Mouse (Mus musculus) neural tube, embryonic 12.5 days (tissue): ENCODE results near the gene Bcl2l12. TPM values are rescaled to one million over a fixed set of nuclear protein-coding genes. Genes with fewer than 3 reads are reported as not detected.
A peak's percentile ranks its signal among the peaks of the same experiment; 100 is the strongest.

ENCODE experiments used
- ATAC-seq: fragments of 200-750 bp; cut with Nextera tagmentation; 2 replicates; pipeline ENCODE4 v1.8.0; 2017; ENCODE audit warnings: low read depth, mild to moderate bottlenecking, moderate TSS enrichment, moderate library complexity; ENCODE audit not compliant: low FRiP score
- H3K27ac ChIP-seq: fragments of 300-500 bp; sonication (generic); 2 replicates; pipeline ENCODE4 v1.5.1; 2016
- H3K27me3 ChIP-seq: fragments of 300-500 bp; sonication (generic); replicated peaks from 2 replicates; pipeline ENCODE4 v1.6.1; 2016; ENCODE audit warnings: mild to moderate bottlenecking
- H3K36me3 ChIP-seq: fragments of 300-500 bp; sonication (generic); 2 replicates; pipeline ENCODE4 v1.6.1; 2016; ENCODE audit warnings: mild to moderate bottlenecking
- H3K4me1 ChIP-seq: fragments of 300-500 bp; sonication (generic); 2 replicates; pipeline ENCODE4 v1.6.1; 2016
- H3K4me2 ChIP-seq: fragments of 300-500 bp; sonication (generic); replicated peaks from 2 replicates; pipeline ENCODE4 v1.6.1; 2016; ENCODE audit warnings: mild to moderate bottlenecking
- H3K4me3 ChIP-seq: fragments of 300-500 bp; sonication (generic); 2 replicates; pipeline ENCODE4 v1.5.1; 2016
- H3K9ac ChIP-seq: fragments of 300-500 bp; sonication (generic); 2 replicates; pipeline ENCODE4 v1.6.1; 2016; ENCODE audit warnings: mild to moderate bottlenecking
- H3K9me3 ChIP-seq: fragments of 300-500 bp; sonication (generic); 2 replicates; pipeline ENCODE4 v1.6.1; 2016; ENCODE audit warnings: mild to moderate bottlenecking
- WGBS: fragments of 180-500 bp; shearing (Covaris S2); methylation state at CpG from one replicate; pipeline ENCODE4 v1.1.7; 2016; 5-methylcytosine and 5-hydroxymethylcytosine counted together
- polyA plus RNA-seq: library from polyadenylated mRNA; unstranded; fragments of >200 nt; fragmentation: Nextera tagmentation; extraction: Ambion mirVana; gene quantifications from 2 replicates; pipeline ENCODE4 v1.2.1, GENCODE M21; 2016

The Bcl2l12 gene
- polyA plus RNA-seq, 1 experiment from 2014 or later, result 42.9 TPM

DNA sequence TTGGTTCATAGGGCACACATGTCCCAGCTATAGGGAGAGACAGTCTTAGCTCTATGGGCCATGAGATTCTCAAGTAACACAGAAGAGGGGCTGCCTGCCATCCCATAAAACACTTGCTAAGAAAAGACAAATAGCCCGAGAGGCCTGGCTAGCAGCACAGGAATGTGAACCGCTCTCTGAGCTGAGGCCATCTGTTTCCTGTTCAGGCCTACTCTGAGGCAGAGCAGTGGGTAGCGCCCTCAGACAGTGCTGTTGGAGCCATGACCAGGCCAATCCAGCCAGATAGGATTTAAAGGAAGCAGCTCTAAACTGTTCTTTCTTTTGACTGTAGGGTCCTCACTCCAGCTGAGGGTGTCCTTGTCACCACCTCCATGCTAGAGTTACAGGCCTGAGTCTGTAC, 6.0 kb upstream of the Bcl2l12 start:
- WGBS, result 69% methylated on average over 3 of the region's 3 CpGs
- no peak for ATAC-seq
- H3K4me2 ChIP-seq, result no peak overlapping the region
- peaks cover 98% of the 10 kb centered on the region for H3K36me3 ChIP-seq
- H3K9ac ChIP-seq, result no peak overlapping the region
- H3K4me1 ChIP-seq, result peaks cover 6% of the 10 kb centered on the region
- H3K27ac ChIP-seq, result no peak overlapping the region
- H3K4me3 ChIP-seq, result no peak overlapping the region
- no peaks in the 10 kb centered on the region for H3K27me3 ChIP-seq
- no peaks in the 10 kb centered on the region for H3K9me3 ChIP-seq

GRCm38 (mm10) chr7:45002440-45002839, 3.9 kb upstream of the Bcl2l12 start:
- H3K27me3 ChIP-seq, result no peaks in the 10 kb centered on the region

GRCm38 (mm10) chr7:45000539-45001114, 2.1 kb upstream of the Bcl2l12 start:
- ATAC-seq, result no peak
- H3K4me3 ChIP-seq, result no peak overlapping the region
- no peak overlapping the region for H3K4me2 ChIP-seq
- H3K9ac ChIP-seq, result no peak overlapping the region
- peaks cover 32% of the 10 kb centered on the region for H3K4me1 ChIP-seq
- H3K36me3 ChIP-seq, result peaks cover 65% of the 10 kb centered on the region
- no peaks in the 10 kb centered on the region for H3K27me3 ChIP-seq
- 88% methylated on average over 21 of the region's 21 CpGs for whole genome bisulfite sequencing
- no peaks in the 10 kb centered on the region for H3K9me3 ChIP-seq
- no peak overlapping the region for H3K27ac ChIP-seq

More at GRCm38 (mm10) chr7:45002440-45002839, 3.9 kb upstream of the Bcl2l12 start:
- Histone ChIP-seq H3K9ac (no peak overlapping the region), H3K4me2 (no peak overlapping the region), H3K27ac (no peak overlapping the region), H3K4me3 (no peak overlapping the region), H3K4me1 (peaks cover 19% of the 10 kb centered on the region), H3K9me3 (no peaks in the 10 kb centered on the region), H3K36me3 (peaks cover 80% of the 10 kb centered on the region)
- WGBS, result 92% methylated on average over 7 of the region's 7 CpGs
- ATAC-seq, result no peak

DNA sequence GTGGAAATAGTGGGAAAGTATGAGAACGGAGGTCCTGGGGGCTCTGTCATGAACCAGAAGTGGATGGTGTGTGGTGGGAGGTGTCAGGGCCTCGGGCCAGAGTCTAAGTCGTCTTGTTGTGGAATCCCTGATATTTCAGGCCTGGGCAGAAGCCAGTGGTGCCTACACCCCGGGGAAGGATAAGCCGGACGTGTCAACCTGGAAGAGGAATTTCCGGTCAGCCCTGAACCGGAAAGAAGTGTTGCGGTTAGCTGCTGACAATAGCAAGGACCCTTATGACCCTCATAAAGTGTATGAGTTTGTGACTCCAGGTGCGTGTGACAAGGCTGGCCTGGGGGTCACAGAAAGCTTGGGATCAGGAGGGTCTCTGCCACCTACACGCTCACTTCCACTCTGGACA, 1.2 kb upstream of the Bcl2l12 start:
- Histone ChIP-seq H3K9me3 (no peaks in the 10 kb centered on the region), H3K9ac (no peak overlapping the region), H3K4me1 (peaks cover 31% of the 10 kb centered on the region), H3K4me3 (no peak overlapping the region), H3K36me3 (peaks cover 65% of the 10 kb centered on the region), H3K27ac (no peak overlapping the region), H3K4me2 (peak overlapping the region; percentile 14; the same call in 1 of the 2 replicates), H3K27me3 (no peaks in the 10 kb centered on the region)
- no peak for ATAC-seq
- 81% methylated on average over 11 of the region's 11 CpGs for WGBS

GRCm38 (mm10) chr7:44997940-44998428, 528 bp downstream of the Bcl2l12 start:
- WGBS, result 5% methylated on average over 15 of the region's 15 CpGs
- Histone ChIP-seq H3K4me3 (peak overlapping the region; percentile 60), H3K4me1 (peaks cover 31% of the 10 kb centered on the region), H3K9ac (peak overlapping the region; percentile 71), H3K4me2 (peak overlapping the region; percentile 77), H3K36me3 (peaks cover 65% of the 10 kb centered on the region), H3K27me3 (no peaks in the 10 kb centered on the region), H3K27ac (peak overlapping the region; percentile 37; the same call in 1 of the 2 replicates), H3K9me3 (no peaks in the 10 kb centered on the region)
- no peak; the same call in 1 of the 2 replicates for ATAC-seq

DNA sequence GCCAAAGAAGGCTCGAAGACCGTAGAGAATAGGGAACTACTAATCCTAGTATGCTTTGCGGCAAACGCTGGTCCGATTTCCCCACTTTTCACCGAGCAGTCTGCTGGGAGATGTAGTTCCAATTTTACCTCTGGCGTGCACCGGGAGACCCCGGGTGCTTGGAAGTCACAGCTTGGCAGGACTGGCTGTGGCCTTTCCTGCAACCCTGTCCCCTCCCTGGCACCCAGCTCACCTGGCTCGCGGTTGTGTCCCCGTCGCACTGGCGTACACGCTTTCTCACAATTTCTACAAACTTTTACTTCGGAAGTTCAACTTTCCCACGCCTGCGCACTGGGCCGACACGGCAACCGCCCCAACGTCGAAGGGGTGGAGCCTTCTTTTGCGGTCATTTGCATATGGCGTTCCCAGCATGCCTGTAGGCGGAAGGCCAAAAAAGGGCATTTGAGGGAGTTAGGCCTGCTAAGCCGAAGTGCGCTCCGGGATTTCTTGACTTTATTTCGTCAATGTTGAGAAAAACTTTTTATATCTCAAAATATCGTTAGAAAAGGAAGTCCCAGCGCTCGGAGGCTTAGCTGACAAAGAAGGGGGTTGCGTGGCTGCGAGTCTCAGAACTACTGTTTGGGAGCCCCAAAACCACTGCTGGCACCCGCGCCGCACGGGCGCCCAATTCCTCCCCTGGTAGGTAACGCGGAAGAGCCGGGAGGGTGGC, 1.1 kb downstream of the Bcl2l12 start, which contains the start of gene Irf3:
Gene Irf3, plus strand, starts transcription at position 418 of the 709 bp plus-strand sequence.
- peak; percentile 91 for ATAC-seq
- H3K4me3 ChIP-seq, result peak within 1 kb of the TSS; percentile 60
- peaks cover 31% of the 10 kb centered on the region for H3K4me1 ChIP-seq
- H3K9ac ChIP-seq, result peak within 1 kb of the TSS; percentile 71
- H3K27ac ChIP-seq, result peak within 1 kb of the TSS; percentile 37; the same call in 1 of the 2 replicates
- peaks cover 65% of the 10 kb centered on the region for H3K36me3 ChIP-seq
- no peaks in the 10 kb centered on the region for H3K27me3 ChIP-seq
- WGBS, result under 1% methylated on average over 43 of the region's 43 CpGs
- H3K9me3 ChIP-seq, result no peaks in the 10 kb centered on the region
- H3K4me2 ChIP-seq, result peak within 1 kb of the TSS; percentile 77

- peak overlapping the region; percentile 77 for H3K4me2 ChIP-seq
- H3K27ac ChIP-seq, result no peak overlapping the region
- peaks cover 31% of the 10 kb centered on the region for H3K4me1 ChIP-seq
- H3K27me3 ChIP-seq, result no peaks in the 10 kb centered on the region
- peaks cover 65% of the 10 kb centered on the region for H3K36me3 ChIP-seq
- H3K9me3 ChIP-seq, result no peaks in the 10 kb centered on the region
- peak overlapping the region; percentile 60 for H3K4me3 ChIP-seq
- ATAC-seq, result no peak
- WGBS, result 16% methylated on average over 10 of the region's 10 CpGs
- peak overlapping the region; percentile 58 for H3K9ac ChIP-seq
Measured at GRCm38 (mm10) chr7:44996672-44997071, 1.8 kb downstream of the Bcl2l12 start.

GRCm38 (mm10) chr7:44986879-44987718, 11.4 kb downstream of the Bcl2l12 start:
- Histone ChIP-seq H3K27me3 (no peaks in the 10 kb centered on the region), H3K4me2 (peak overlapping the region; percentile 71), H3K36me3 (peaks cover 26% of the 10 kb centered on the region), H3K27ac (peak overlapping the region; percentile 79), H3K4me1 (peaks cover 30% of the 10 kb centered on the region), H3K4me3 (peak overlapping the region; percentile 56), H3K9me3 (no peaks in the 10 kb centered on the region), H3K9ac (peak overlapping the region; percentile 74)
- under 1% methylated on average over 29 of the region's 29 CpGs for WGBS
- peak; percentile 37 for ATAC-seq

DNA sequence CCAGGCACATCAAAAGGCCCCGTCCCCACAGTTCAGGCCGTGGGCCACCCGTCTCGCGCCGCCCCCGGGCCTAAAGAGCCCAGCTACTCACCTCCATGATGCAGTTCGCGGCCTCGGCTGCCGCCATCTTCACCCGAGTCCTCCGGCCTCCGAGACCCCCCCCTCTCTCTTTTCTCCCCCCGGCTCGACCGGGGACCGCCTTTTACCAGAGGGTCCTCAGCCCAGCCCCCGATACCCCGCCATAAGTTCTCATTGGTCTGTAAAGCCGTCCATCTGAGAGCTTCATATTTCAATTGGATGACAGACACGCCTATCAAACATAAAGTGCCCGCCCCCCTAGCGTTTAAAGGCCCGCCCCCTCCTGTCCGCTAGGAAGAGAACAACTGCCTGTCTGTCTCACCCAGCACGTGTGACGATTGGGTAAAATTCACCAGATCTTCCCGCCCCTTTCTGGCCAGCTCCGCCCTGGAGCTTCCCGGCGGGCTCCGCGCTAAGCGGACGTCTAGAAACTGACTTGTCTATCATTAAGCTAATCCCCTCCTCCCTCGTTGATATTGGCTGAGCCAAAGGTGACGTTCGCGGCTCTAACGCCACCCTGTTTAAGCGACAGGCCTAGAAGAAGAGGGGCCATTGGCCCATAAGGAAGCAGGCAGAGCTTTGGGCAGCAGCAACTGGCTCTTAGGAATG, 12.2 kb downstream of the Bcl2l12 start, which contains the start of gene Prmt1:
Gene Prmt1, minus strand, starts transcription at position 377 of the 687 bp plus-strand sequence.
- under 1% methylated on average over 42 of the region's 42 CpGs for WGBS
- peaks cover 26% of the 10 kb centered on the region for H3K36me3 ChIP-seq
- H3K27me3 ChIP-seq, result no peaks in the 10 kb centered on the region
- peak; percentile 95 for ATAC-seq
- peak within 1 kb of the TSS; percentile 79 for H3K27ac ChIP-seq
- H3K9me3 ChIP-seq, result no peaks in the 10 kb centered on the region
- H3K9ac ChIP-seq, result peak within 1 kb of the TSS; percentile 95
- peak within 1 kb of the TSS; percentile 71 for H3K4me2 ChIP-seq
- H3K4me3 ChIP-seq, result peak within 1 kb of the TSS; percentile 88
- peaks cover 30% of the 10 kb centered on the region for H3K4me1 ChIP-seq

DNA sequence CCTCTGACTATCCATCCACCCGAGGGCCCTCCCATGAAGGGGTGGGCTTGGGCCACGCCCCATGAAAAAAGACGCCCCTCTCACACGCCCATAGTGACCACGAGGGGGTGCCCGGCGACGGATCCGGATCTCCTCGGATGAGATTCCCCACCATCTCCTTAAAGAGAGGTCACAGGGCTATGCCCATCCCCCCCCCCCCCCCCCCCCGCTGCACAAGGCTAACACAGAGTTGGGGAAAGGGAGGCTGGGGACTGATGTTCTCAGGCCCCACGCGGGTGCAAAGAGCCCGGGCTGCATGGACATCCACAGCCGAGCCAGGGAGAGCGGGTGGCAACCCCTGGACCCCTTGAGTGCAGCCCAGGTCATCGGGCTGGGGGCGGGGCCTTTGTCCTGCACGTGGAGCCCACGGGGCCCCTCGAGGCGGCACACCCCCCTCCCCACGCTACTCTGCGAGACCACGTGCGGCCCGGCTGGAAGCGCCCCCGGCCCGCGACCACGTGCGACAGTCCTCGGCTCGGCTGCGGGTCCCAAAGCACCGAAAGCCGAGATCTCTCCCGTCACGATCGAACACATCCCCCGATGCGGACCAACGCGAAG, 12.8 kb downstream of the Bcl2l12 start:
- H3K9ac ChIP-seq, result peak overlapping the region; percentile 95
- peaks cover 30% of the 10 kb centered on the region for H3K4me1 ChIP-seq
- peak overlapping the region; percentile 78 for H3K27ac ChIP-seq
- peak overlapping the region; percentile 88 for H3K4me3 ChIP-seq
- H3K4me2 ChIP-seq, result peak overlapping the region; percentile 71
- peak; percentile 18 for ATAC-seq
- no peaks in the 10 kb centered on the region for H3K27me3 ChIP-seq
- H3K36me3 ChIP-seq, result peaks cover 30% of the 10 kb centered on the region
- WGBS, result under 1% methylated on average over 44 of the region's 45 CpGs
- H3K9me3 ChIP-seq, result no peaks in the 10 kb centered on the region

DNA sequence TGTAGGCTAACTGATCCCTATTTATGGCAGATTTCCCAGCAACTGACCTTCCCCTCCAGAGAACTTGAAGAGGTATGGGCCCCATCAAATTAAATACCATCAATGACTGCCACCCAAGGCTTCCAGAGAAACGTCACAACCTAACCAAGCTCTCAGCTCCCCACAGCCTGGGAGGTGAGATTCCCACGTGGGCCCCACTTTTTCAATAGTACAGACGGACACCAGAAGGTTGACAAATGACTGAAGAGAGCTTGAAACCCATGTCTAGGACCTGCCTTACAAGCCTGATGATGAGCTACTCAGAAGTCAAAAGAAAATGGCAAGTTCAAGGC, 13.7 kb downstream of the Bcl2l12 start:
- Histone ChIP-seq H3K36me3 (peaks cover 36% of the 10 kb centered on the region), H3K4me1 (peaks cover 30% of the 10 kb centered on the region), H3K9ac (peak overlapping the region; percentile 33; the same call in 1 of the 2 replicates), H3K27me3 (no peaks in the 10 kb centered on the region), H3K4me2 (peak overlapping the region; percentile 71), H3K4me3 (peak overlapping the region; percentile 88), H3K9me3 (no peaks in the 10 kb centered on the region), H3K27ac (no peak overlapping the region)
- 43% methylated on average over 3 of the region's 3 CpGs for WGBS
- ATAC-seq, result no peak
